Mouse (Mus musculus) frontal cortex, adult (tissue): ENCODE measurements around the gene Tub.

Experiments
- ATAC-seq: cut with Nextera tagmentation; 2 replicates; pipeline ENCODE4 v1.9.2; 2017; ENCODE audit warnings: mild to moderate bottlenecking, moderate library complexity, mixed read lengths; ENCODE audit not compliant: low TSS enrichment

Gene Tub

GRCm38 (mm10) chr7:108985934-108986708 is 36.0 kb downstream of the Tub start:
- no peak for ATAC-seq

DNA sequence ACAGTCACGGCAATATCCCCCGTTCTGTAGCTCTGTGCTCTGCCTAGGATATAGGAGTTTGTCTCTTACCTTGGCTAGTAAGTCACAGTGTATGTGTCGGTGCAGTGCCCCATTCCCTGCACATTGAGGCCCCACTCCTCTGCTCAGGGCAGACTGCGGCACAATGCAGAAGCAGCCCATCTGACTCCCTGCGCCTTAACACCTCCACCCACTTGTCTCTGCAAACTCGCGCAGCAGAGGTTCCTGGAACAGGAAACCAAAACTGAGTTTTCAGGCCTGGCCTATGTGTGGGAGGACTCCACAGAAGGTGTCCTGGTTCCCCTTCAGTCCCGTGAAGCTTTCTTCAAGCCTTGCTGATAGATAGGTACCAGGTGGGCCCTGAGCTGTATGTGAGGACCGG is 41.1 kb downstream of the Tub start:
- ATAC-seq, result peak; percentile 76

- ATAC-seq, result no peak
Measured at GRCm38 (mm10) chr7:108993230-108993629, 43.1 kb downstream of the Tub start.

- no peak for ATAC-seq
Measured at GRCm38 (mm10) chr7:108993881-108994291, 43.7 kb downstream of the Tub start.

GRCm38 (mm10) chr7:108996156-108996555 is 46.0 kb downstream of the Tub start:
- ATAC-seq, result no peak

GRCm38 (mm10) chr7:109000315-109000954 is 50.3 kb downstream of the Tub start:
- peak; percentile 81 for ATAC-seq

DNA sequence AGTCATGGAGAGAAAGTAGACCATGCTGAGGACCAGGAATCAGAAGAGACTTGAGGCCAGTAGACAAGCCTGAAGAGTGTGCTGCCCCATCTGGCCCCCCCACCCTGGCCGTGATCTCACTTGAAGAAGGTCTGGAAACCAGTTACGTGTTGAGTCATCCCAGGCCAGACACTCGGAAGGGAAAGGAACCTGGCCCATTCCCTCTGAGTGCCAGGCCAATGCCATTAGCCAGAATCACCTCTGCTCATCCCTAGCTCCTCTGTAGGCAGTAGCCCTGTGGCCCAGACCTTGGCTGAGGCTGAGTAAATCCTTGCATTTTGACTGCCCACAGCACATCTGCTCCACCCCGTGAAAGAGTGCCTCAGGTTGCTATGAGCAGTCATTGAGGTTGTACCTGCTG is 51.8 kb downstream of the Tub start:
- no peak for ATAC-seq

DNA sequence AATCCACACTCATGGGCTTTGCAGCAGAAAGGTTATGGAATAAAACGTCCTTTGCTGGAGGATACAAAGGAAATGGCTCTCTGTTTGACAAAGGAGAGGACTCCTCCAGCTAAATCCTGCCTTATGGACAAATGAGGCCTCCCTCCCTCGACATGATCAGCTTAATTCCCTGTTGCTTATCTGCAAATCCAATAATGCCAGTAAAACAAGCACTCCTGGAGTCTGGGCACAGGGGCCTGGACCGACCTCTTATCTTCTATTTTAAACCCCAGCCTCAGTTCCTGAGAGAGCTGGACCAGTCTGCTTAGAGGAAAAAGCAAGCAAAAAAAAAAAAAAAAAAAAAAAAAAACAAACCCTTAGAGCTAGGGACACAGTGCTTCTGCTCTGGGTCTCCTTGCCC is 53.5 kb downstream of the Tub start:
- ATAC-seq, result no peak

DNA sequence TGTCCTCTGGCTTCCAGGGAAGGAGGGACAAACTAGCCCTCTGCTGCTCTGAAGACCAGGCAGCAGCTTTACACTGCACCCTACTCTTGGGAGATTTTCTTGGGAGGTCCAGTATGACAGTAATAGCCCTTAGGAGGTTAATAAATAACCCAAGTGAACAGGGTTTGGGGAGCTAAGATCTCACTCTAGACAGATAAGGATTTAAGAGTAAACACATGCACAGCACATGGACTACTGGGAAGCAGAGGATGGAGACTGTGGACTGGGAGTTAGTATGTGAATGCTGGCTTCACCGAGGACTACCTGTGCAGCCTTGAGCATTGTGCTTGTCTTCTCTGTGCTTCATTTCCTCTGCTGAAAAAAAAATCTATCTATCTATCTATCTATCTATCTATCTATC is 59.1 kb downstream of the Tub start:
- no peak for ATAC-seq

DNA sequence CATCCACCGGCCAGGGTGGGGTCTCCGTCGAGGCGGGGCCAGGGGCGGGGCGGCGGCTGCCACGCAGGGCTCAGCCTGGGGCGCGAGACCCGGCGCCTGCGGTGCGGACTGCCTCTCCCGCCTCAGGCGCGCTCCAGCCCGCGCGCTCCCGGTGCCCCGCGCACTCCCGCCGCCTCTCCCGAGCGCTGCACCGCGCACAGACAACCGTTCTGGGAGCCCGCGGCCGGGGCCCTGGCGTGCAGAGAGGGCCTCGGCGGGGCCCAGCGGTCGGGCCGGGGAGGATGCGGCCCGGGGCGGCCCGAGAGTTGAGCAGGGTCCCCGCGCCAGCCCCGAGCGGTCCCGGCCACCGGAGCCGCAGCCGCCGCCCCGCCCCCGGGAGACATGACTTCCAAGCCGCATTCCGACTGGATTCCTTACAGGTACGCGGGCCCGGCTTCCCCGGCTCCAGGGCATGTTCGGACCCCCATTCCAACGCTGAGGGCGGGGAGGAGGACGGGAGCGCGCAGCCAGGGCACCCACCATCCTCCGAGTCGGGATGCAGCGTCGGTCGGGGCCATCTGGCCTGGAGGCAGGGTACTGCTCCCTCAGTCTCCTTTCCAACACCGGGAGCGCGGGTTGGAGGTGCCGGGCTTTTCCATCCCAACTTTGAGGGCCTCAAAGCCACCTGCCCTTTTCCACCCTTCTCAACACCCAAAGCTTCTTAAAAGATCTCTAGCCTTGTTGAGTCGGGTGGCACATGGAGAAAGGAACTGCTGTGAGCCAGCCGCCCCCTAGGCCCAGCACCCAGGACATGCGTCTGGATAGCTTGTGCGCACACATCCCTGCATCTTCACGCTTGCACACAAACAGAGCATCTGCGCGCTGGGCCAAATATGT is 60.8 kb downstream of the Tub start:
- ATAC-seq, result peak; percentile 56

- ATAC-seq, result peak; percentile 56
Measured at GRCm38 (mm10) chr7:109011596-109012180, 61.5 kb downstream of the Tub start.

GRCm38 (mm10) chr7:109012575-109012974 is 62.4 kb downstream of the Tub start:
- ATAC-seq, result no peak

GRCm38 (mm10) chr7:109012998-109013625 is 63.0 kb downstream of the Tub start:
- ATAC-seq, result peak; percentile 24

DNA sequence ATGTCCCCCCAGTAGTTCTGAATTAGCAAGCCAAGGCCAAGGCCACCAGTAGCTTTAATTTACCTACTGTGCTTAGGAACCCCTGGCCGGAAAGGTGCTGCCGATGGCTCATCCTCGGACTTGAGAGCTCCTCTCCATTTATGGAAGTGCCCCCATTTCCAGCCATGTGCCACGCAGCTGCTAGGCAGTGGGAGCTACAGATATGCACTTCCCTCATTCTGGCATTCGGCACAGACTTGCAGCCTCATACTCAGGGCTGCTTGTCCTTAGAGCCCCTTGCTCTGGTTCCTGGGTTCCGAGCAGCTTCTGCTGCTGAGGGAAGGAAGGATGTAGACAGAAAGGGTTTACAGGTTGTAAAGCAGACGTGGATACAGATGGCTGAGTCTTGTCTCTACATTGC is 64.7 kb downstream of the Tub start:
- ATAC-seq, result peak; percentile 24

DNA sequence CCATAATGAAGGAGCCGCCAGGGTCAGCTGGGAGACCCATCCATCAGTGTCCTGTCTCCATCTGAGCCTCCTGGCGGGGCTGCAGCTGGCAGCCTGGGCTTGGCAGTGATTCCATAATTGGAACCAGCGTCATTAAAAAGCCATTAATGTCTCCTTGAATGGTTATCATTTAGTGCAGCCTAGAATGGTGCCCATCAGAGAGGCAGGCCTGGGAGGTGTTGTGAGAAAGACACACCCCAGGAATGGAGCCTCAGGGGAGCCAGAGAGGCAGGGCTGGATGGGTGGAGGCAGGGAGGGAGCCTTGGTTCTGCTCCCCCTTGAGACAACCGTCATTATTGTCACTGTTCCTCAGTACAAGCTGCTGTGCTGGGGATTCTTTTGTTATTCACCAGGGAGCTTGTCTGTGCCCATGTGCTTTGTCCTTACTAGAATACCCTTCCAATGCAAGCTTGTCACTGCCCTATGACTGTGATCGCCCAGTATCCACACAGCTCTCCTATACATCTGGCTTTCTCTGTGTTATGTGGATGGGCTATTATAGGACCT is 66.3 kb downstream of the Tub start:
- ATAC-seq, result no peak

GRCm38 (mm10) chr7:109019243-109019642 is 69.1 kb downstream of the Tub start:
- ATAC-seq, result no peak

- peak; percentile 35; the same call in 1 of the 2 replicates for ATAC-seq
Measured at GRCm38 (mm10) chr7:109021428-109021827, 71.3 kb downstream of the Tub start.

DNA sequence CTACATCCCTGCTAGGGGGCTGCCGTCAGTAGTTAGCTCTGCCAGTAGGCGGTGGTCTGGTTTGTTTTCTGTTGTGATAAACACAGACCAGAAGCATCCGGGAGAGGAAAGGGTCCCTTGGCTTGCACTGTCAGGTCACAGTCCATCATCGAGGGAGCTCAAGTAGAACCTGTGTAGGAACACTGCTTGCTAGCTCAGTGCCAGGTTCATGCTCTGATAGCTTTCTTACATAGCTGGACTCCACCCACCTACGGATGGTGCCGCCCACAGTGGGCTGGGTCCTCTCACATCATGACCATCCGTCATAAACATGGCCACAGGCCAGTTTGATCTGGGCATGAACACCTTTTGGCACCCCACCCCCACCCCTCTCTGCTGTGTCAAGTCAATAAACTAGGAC is 75.6 kb downstream of the Tub start:
- no peak for ATAC-seq

GRCm38 (mm10) chr7:109026976-109027375 is 76.8 kb downstream of the Tub start:
- ATAC-seq, result peak; percentile 26; the same call in 1 of the 2 replicates

GRCm38 (mm10) chr7:109027721-109028120 is 77.6 kb downstream of the Tub start:
- no peak for ATAC-seq

DNA sequence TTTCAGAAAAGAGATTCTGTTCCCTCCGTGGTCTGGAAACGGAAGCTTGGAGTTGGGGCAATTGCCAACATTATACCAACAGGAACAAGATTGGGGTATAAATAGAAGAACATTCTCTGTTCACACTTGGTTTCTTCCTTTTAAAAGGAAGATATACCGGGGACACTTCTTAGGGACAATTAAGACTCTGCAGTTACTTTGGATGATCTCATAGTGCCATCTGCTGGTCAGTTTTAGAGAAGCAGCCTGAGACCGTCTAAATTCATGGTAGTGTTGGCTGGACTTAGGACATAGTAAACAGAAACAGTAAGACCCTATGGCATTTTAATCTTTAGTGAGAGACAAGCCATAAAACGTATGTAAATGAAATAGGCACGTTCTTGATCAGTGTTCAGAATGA is 78.1 kb downstream of the Tub start:
- peak; percentile 53 for ATAC-seq
